Mouse (Mus musculus): ENCODE measurements at regions not wholly inside any gene's neighbourhood (a gene's known extent, or its start where the extent isn't known, plus 50 kb on each side); places are given as distances from the start of the nearest gene placed in this dataset.

- DNase-seq (ENCODE audit: low spot score in 2 of 2): no peak
Measured at GRCm38 (mm10) chr5:148454200-148454599, 54.5 kb upstream of the Slc7a1 start.

DNA sequence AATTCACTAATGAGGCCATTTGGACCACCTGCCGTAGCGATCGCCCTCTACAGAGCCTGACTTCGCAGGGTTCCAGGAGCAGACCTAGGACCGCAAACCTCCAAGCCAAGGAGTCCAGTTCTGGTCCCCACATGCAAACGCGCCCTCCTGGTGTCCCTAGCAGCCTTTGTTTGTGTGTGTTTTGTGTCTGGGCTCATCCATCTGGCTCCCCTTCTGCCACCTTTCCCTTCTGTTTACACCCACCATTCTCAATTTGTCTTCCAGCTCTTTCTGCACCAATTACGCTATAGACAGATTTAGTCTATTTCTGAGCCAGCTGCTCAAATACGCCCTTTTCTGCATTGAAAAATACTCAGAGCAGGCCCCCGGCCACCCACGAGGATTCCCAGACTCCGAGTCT lies 54.1 kb upstream of the Slc7a1 start:
- no peak for DNase-seq (ENCODE audit: low spot score in 2 of 2)

- DNase-seq (ENCODE audit: low spot score in 2 of 2): no peak
Measured at GRCm38 (mm10) chr5:148452909-148453632, 53.4 kb upstream of the Slc7a1 start.

GRCm38 (mm10) chr5:148451811-148452210 lies 52.1 kb upstream of the Slc7a1 start:
- peak; percentile 33 to 69 for DNase-seq (ENCODE audit: low spot score in 2 of 2)

- DNase-seq (ENCODE audit: low spot score in 2 of 2): peak in 1 of 2 experiments; percentile 56
Measured at GRCm38 (mm10) chr5:148450924-148451323, 51.2 kb upstream of the Slc7a1 start.

Data from urinary bladder, postnatal 4 days (tissue).